Mouse (Mus musculus) erythroblast, embryonic 14.5 days (primary cell): ENCODE measurements around the gene Ptgis. TPM values are rescaled to one million over a fixed set of nuclear protein-coding genes. Genes with fewer than 3 reads are reported as not detected.

Experiments
- H3K27me3 ChIP-seq: 2 replicates; pipeline ENCODE4 v1.6.1; 2012; ENCODE audit warnings: inconsistent platforms; ENCODE audit not compliant: control insufficient read depth
- H3K36me3 ChIP-seq: 2 replicates; pipeline ENCODE4 v1.6.1; 2012; ENCODE audit warnings: mild to moderate bottlenecking, inconsistent platforms; ENCODE audit not compliant: control insufficient read depth
- H3K4me1 ChIP-seq: 2 replicates; pipeline ENCODE4 v1.6.1; 2012; ENCODE audit warnings: inconsistent platforms; ENCODE audit not compliant: control insufficient read depth
- H3K4me3 ChIP-seq: replicated peaks from 2 replicates; pipeline ENCODE3; 2012; ENCODE audit warnings: moderate library complexity, mild to moderate bottlenecking, inconsistent platforms
- H3K9me3 ChIP-seq: 2 replicates; pipeline ENCODE4 v1.6.1; 2012; ENCODE audit warnings: low read length, inconsistent platforms, mixed read lengths; ENCODE audit not compliant: control insufficient read depth
- GATA1 ChIP-seq: IDR thresholded peaks from 2 replicates; pipeline ENCODE4 v1.6.1; 2012; ENCODE audit warnings: low read length, inconsistent platforms, mixed read lengths
- TAL1 ChIP-seq: IDR thresholded peaks from 3 replicates; pipeline ENCODE4 v1.6.1; 2012; ENCODE audit warnings: low read length, inconsistent platforms, mixed read lengths
- polyA plus RNA-seq: library from polyadenylated mRNA; stranded (reverse); fragments of >175 nt; gene quantifications from 2 replicates; pipeline ENCODE4 v1.2.3, GENCODE M21; 2012

The Ptgis gene
- polyA plus RNA-seq, 1 experiment = not detected

DNA sequence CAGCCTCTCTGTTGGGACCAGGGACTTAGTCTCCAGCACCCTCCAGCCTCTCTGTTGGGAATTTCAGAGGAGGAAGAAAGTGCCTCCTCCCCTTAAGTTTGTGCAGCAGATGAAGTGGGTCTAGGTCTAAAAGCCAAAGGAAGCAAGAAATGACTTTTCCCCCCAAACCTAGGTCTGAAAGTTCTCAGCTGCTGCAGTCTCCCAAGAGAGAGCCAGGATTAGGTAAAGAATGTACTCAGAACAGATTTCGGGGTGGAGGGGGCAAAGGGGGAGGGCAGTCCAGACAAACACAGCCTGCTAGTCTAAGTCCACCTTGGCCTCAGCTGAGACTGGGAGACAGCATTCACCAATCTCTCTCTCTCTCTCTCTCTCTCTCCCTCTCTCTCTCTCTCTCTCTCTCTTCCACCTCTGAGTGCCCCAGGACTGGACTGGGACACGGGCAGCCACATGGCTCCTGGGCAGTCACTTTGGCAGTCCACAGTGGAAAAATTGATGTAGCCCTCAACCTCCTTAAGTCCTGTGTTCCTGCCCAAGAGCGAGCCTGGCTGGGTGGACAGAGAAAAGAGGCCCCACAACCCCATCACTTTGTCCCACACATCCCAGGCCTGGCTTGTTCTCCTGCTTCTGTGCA is 11.8 kb upstream of the Ptgis start:
- no peak overlapping the region for H3K4me3 ChIP-seq
- H3K36me3 ChIP-seq = no peaks in the 10 kb centered on the region
- H3K4me1 ChIP-seq = peaks cover 11% of the 10 kb centered on the region
- no peaks in the 10 kb centered on the region for H3K9me3 ChIP-seq
- TF ChIP-seq GATA1 = no peak
- TF ChIP-seq TAL1 = no peak
- H3K27me3 ChIP-seq = no peaks in the 10 kb centered on the region

- H3K9me3 ChIP-seq = no peaks in the 10 kb centered on the region
- TF ChIP-seq TAL1 = no peak
- TF ChIP-seq GATA1 = no peak
- no peaks in the 10 kb centered on the region for H3K27me3 ChIP-seq
These were observed 10.4 kb upstream of the Ptgis start for GRCm38 (mm10) chr2:167250736-167251337.

GRCm38 (mm10) chr2:167250003-167250735 is 9.8 kb upstream of the Ptgis start:
- H3K27me3 ChIP-seq = no peaks in the 10 kb centered on the region
- H3K9me3 ChIP-seq = no peaks in the 10 kb centered on the region
- no peaks in the 10 kb centered on the region for H3K36me3 ChIP-seq
- H3K4me1 ChIP-seq = no peaks in the 10 kb centered on the region
- H3K4me3 ChIP-seq = no peak overlapping the region
- TF ChIP-seq GATA1 (no peak), TAL1 (no peak)

More at GRCm38 (mm10) chr2:167250736-167251337, 10.4 kb upstream of the Ptgis start:
- Histone ChIP-seq H3K36me3 (no peaks in the 10 kb centered on the region), H3K4me1 (peaks cover under 1% of the 10 kb centered on the region; the same call in 1 of the 2 replicates), H3K4me3 (no peak overlapping the region)

GRCm38 (mm10) chr2:167249591-167249990 is 9.2 kb upstream of the Ptgis start:
- Histone ChIP-seq H3K27me3 (no peaks in the 10 kb centered on the region), H3K4me3 (no peak overlapping the region), H3K4me1 (no peaks in the 10 kb centered on the region), H3K36me3 (no peaks in the 10 kb centered on the region), H3K9me3 (peaks cover 5% of the 10 kb centered on the region)
- no peak for TF ChIP-seq GATA1
- no peak for TF ChIP-seq TAL1

GRCm38 (mm10) chr2:167247823-167248222 is 7.4 kb upstream of the Ptgis start:
- TF ChIP-seq TAL1 (no peak), GATA1 (no peak)
- Histone ChIP-seq H3K36me3 (no peaks in the 10 kb centered on the region), H3K4me1 (no peaks in the 10 kb centered on the region), H3K9me3 (peaks cover 7% of the 10 kb centered on the region), H3K4me3 (no peak overlapping the region), H3K27me3 (no peaks in the 10 kb centered on the region)

DNA sequence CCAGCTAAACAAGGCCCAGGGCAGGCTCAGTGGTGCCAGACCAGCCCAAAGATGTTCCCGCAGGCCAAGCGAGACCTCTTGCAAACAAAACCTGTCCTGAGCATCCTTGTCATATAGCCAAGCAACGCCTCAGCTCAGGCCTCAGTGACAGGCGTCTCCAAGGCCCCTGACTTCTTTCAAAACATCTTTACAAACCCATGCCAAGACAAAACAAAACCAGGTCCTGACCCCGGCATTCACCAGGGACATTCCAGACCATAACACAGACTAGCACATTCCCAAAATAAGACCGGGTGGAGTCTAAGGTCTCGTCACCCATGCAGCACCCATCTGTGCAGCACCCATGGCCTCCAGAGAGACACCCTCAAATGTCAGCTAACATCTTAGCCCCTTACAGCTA is 6.3 kb upstream of the Ptgis start:
- TF ChIP-seq GATA1 (no peak), TAL1 (no peak)
- no peaks in the 10 kb centered on the region for H3K4me1 ChIP-seq
- H3K9me3 ChIP-seq = peaks cover 7% of the 10 kb centered on the region
- H3K36me3 ChIP-seq = no peaks in the 10 kb centered on the region
- no peak overlapping the region for H3K4me3 ChIP-seq
- peaks cover 6% of the 10 kb centered on the region for H3K27me3 ChIP-seq

GRCm38 (mm10) chr2:167244892-167245291 is 4.5 kb upstream of the Ptgis start:
- peaks cover 7% of the 10 kb centered on the region for H3K9me3 ChIP-seq
- H3K4me1 ChIP-seq = no peaks in the 10 kb centered on the region
- no peaks in the 10 kb centered on the region for H3K36me3 ChIP-seq
- TF ChIP-seq TAL1 (no peak), GATA1 (no peak)
- peaks cover 24% of the 10 kb centered on the region for H3K27me3 ChIP-seq
- no peak overlapping the region for H3K4me3 ChIP-seq

GRCm38 (mm10) chr2:167243831-167244563 is 3.6 kb upstream of the Ptgis start:
- Histone ChIP-seq H3K36me3 (no peaks in the 10 kb centered on the region), H3K4me1 (no peaks in the 10 kb centered on the region), H3K4me3 (no peak overlapping the region), H3K27me3 (peaks cover 33% of the 10 kb centered on the region), H3K9me3 (peaks cover 7% of the 10 kb centered on the region)
- no peak for TF ChIP-seq TAL1
- no peak for TF ChIP-seq GATA1

DNA sequence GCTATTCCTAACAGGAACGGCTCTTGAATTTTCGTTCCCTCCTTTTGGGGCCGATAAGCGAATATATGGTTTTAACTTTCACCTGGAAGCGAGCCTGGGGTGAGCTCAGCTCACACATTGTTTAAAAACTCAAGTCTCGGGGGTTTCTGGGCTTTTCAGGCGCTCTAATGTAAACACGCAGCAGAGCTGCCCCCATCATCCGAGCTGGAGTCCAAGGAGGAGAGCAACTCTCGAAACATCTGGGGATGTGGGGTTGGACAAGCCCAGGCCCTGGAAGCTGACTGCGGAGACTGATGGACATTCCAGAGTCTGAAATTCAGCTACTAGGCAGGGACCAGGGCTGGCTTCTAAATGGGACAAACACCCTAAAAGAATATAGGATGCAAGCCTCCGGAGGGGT is 1.1 kb downstream of the Ptgis start:
- peaks cover 43% of the 10 kb centered on the region for H3K27me3 ChIP-seq
- H3K4me3 ChIP-seq = no peak overlapping the region

More for the DNA sequence above, 1.1 kb downstream of the Ptgis start:
- TF ChIP-seq GATA1 (no peak), TAL1 (no peak)
- no peaks in the 10 kb centered on the region for H3K4me1 ChIP-seq
- peaks cover 2% of the 10 kb centered on the region; the same call in 1 of the 2 replicates for H3K9me3 ChIP-seq
- H3K36me3 ChIP-seq = no peaks in the 10 kb centered on the region
